9 mouse cellular contexts compared by ENCODE assay signal in the genomic region with DNA sequence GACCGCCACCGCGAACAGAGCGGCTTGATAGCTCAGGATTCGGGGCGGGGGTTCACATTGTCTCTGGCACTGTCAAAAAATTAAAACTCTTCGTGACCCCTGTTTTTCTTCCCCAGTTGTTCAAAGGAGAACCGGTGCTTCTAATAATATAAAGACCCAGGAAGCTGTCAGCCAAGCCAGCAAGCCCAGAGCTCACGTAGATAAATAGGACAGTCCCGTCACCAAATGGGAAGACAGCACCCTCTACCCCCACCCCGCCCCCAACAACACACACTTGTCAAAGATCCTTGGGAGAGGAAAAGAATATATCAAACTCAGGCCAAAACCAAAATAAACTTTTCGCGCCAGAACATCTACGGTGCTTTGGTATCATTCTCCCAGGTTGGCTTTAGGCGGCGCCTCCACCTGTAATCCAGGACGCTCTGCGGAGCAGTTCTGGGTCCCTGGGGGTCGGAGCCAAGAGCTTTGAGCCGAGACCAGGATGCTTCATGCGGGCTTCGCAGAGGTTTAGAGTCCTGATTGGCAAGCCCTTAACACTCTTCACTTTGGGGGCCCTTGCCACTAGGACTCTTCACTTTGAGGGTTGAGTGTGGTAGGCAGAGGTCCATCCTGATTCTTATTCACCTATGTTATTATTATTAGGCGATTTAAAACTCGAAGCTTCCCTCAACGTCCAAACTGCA. TPM values are rescaled to one million over a fixed set of nuclear protein-coding genes. Genes with fewer than 3 reads are reported as not detected.
A peak's percentile ranks its signal among the peaks of the same experiment; 100 is the strongest.
DNase-seq lines count a peak whose midpoint lies in the region; ATAC-seq and TF ChIP-seq lines count a peak whose summit lies in the region.
"Had no signal": no experiment of that assay in that cellular context is flagged by ENCODE, and none has a peak within 500 bp of the region (broad histone marks: within the 10 kb centered on the region; RNA-seq: fewer than 3 reads in every experiment).

No protein-coding gene starts in this region.

- H3K36me3 ChIP-seq in kidney, embryonic 14.5 days (ENCODE audit: control insufficient read depth, insufficient read depth, low read length): no peaks in the 10 kb centered on the region
- H3K36me3 ChIP-seq in embryonic facial prominence, embryonic 11.5 days (replicated peaks; ENCODE audit: control insufficient read depth, insufficient read depth, low read depth, low read length): no peaks in the 10 kb centered on the region
- no peaks in the 10 kb centered on the region for H3K36me3 ChIP-seq in hindbrain, postnatal 0 days (ENCODE audit: insufficient read depth, low read length)

- peak overlapping the region; percentile 31 for H3K4me2 ChIP-seq in kidney, embryonic 14.5 days (replicated peaks; ENCODE audit: low read depth, low read length)
- peak overlapping the region; percentile 30 for H3K4me2 ChIP-seq in embryonic facial prominence, embryonic 11.5 days (ENCODE audit: low read depth, low read length)
- peak overlapping the region; percentile 44 for H3K4me2 ChIP-seq in hindbrain, postnatal 0 days (ENCODE audit: low read depth, low read length)

- H3K9ac ChIP-seq in kidney, embryonic 14.5 days (ENCODE audit: low read depth, low read length): no peak overlapping the region
- no peak overlapping the region for H3K9ac ChIP-seq in embryonic facial prominence, embryonic 11.5 days (replicated peaks; ENCODE audit: low read length)
- no peak overlapping the region for H3K9ac ChIP-seq in hindbrain, postnatal 0 days (replicated peaks; ENCODE audit: low read length)

- no peaks in the 10 kb centered on the region for H3K9me3 ChIP-seq in kidney, embryonic 14.5 days (ENCODE audit: control insufficient read depth, low read length)
- H3K9me3 ChIP-seq in embryonic facial prominence, embryonic 11.5 days (replicated peaks; ENCODE audit: control insufficient read depth, low read length): no peaks in the 10 kb centered on the region
- no peaks in the 10 kb centered on the region for H3K9me3 ChIP-seq in hindbrain, postnatal 0 days (ENCODE audit: low read length)

- peaks cover 93% of the 10 kb centered on the region for H3K27me3 ChIP-seq in kidney, embryonic 14.5 days (ENCODE audit: control insufficient read depth, insufficient read depth, low read length)
- peaks cover 80% of the 10 kb centered on the region for H3K27me3 ChIP-seq in embryonic facial prominence, embryonic 11.5 days (ENCODE audit: control insufficient read depth, insufficient read depth, low read length)
- H3K27me3 ChIP-seq in hindbrain, postnatal 0 days (ENCODE audit: insufficient read depth, low read length): peaks cover 90% of the 10 kb centered on the region

- no peak for ATAC-seq in kidney, embryonic 14.5 days (ENCODE audit: low FRiP score, low TSS enrichment)
- no peak for ATAC-seq in embryonic facial prominence, embryonic 11.5 days (replicated peaks; ENCODE audit: insufficient number of reproducible peaks, low FRiP score, low TSS enrichment, low read depth)
- no peak for ATAC-seq in hindbrain, postnatal 0 days

- 0 out of 2 replicates have a peak, but pooled peaks cover 5% of the 10 kb centered on the region for H3K4me1 ChIP-seq in kidney, embryonic 14.5 days (ENCODE audit: control insufficient read depth, insufficient read depth, low read length)
- peaks cover 7% of the 10 kb centered on the region for H3K4me1 ChIP-seq in embryonic facial prominence, embryonic 11.5 days (ENCODE audit: control insufficient read depth, insufficient read depth, low read length)
- 0 out of 2 replicates have a peak, but pooled peaks cover 4% of the 10 kb centered on the region for H3K4me1 ChIP-seq in hindbrain, postnatal 0 days (ENCODE audit: insufficient read depth, low read length)

- DNase-seq in kidney, postnatal 4 days: no peak
- DNase-seq in embryonic facial prominence, embryonic 11.5 days (ENCODE audit: low spot score): no peak
- DNase-seq in hindbrain, postnatal 0 days (ENCODE audit: low spot score): no peak
- peak; percentile 45 for DNase-seq in neural tube, embryonic 10.5 days (ENCODE audit: extremely low spot score, low spot score)
- no peak for DNase-seq in layer of hippocampus, postnatal 10 days (ENCODE audit: low spot score in 2 of 2)
- no peak for DNase-seq in ovary, postnatal 36 days (ENCODE audit: low spot score)
- DNase-seq in left cerebral cortex, postnatal 14 days (ENCODE audit: low spot score in 2 of 2): no peak

- no peak overlapping the region for H3K27ac ChIP-seq in kidney, embryonic 14.5 days (ENCODE audit: low read depth, low read length)
- H3K27ac ChIP-seq in embryonic facial prominence, embryonic 11.5 days (replicated peaks; ENCODE audit: low read depth, low read length): no peak overlapping the region
- no peak overlapping the region for H3K27ac ChIP-seq in hindbrain, postnatal 0 days

- intact Hi-C loops in left cerebral cortex, postnatal 14 days (cut with DNase I): no loop called here

- WGBS in kidney, embryonic 14.5 days: 1% methylated on average over 25 of the region's 25 CpGs
- under 1% methylated on average over 25 of the region's 25 CpGs for WGBS in embryonic facial prominence, embryonic 11.5 days
- 2% methylated on average over 25 of the region's 25 CpGs for WGBS in hindbrain, postnatal 0 days

- no peak for TF ChIP-seq CTCF in hindbrain, postnatal 0 days (IDR thresholded peaks at IDR 0.05; ENCODE audit: low read depth)

- H3K4me3 ChIP-seq in kidney, embryonic 14.5 days (ENCODE audit: low read length): peak overlapping the region; percentile 30
- peak overlapping the region; percentile 14 for H3K4me3 ChIP-seq in embryonic facial prominence, embryonic 11.5 days (ENCODE audit: low read depth, low read length)
- peak overlapping the region; percentile 24 for H3K4me3 ChIP-seq in hindbrain, postnatal 0 days (ENCODE audit: low read length)

RNA-seq across cellular contexts. Expression of a gene that starts 0.5 kb away (rescaled TPM):
- not detected in 2 replicates for polyA plus RNA-seq in kidney, embryonic 14.5 days (2014; fragmentation: Nextera tagmentation; extraction: Ambion mirVana)
- polyA plus RNA-seq in embryonic facial prominence, embryonic 11.5 days (2014; fragmentation: Nextera tagmentation; extraction: Ambion mirVana): 2.1 and 3.8 TPM in 2 replicates
- total RNA-seq in hindbrain, postnatal 0 days (2014; rRNA removed): 7.0 and 7.3 TPM in 2 replicates
- polyA plus RNA-seq in hindbrain, postnatal 0 days (2015; fragmentation: Nextera tagmentation; extraction: Ambion mirVana): 5.5 and 7.1 TPM in 2 replicates
- under 1 TPM; 0.18 to 0.36 TPM for total RNA-seq in layer of hippocampus, postnatal 10 days (2021)
- total RNA-seq in left cerebral cortex, postnatal 14 days (2021): not detected
- total RNA-seq: neutrophil, adult 5-6 weeks had no signal
